Mouse (Mus musculus) erythroblast, embryonic 14.5 days (primary cell): ENCODE measurements around the gene Glycam1.

ENCODE experiments used
- GATA1 ChIP-seq: IDR thresholded peaks from 2 replicates; pipeline ENCODE4 v1.6.1; 2012; ENCODE audit warnings: low read length, inconsistent platforms, mixed read lengths
- TAL1 ChIP-seq: IDR thresholded peaks from 3 replicates; pipeline ENCODE4 v1.6.1; 2012; ENCODE audit warnings: low read length, inconsistent platforms, mixed read lengths

DNA sequence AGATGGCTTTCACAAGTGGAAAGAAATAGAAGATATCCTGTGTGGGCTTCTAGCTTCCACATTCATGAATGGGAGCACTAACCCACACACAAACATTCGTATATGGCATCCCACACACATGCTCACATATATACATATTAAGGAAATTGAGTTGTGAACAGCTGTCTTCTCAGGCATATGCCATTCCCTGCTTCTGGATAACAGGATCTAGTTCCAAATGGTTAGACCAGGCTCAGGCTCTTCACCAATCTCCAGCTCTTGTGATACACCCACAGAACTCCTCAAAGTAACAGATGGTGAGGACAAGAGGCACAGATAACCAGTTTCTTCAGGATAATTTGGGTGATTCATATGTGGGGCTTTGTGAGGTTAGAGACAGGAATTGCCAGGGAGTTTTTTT is 39.6 kb upstream of the Glycam1 start:
- TF ChIP-seq GATA1 (no peak), TAL1 (no peak)
